Mouse (Mus musculus) heart, adult 18-20 months (tissue): Measurements from ENCODE around the gene Pfkfb4. TPM values are rescaled to one million over a fixed set of nuclear protein-coding genes. Genes with fewer than 3 reads are reported as not detected.

Experiments
- DNase-seq, 2 experiments: peaks; one replicate each; pipeline ENCODE4 v3.0.0; 2021 to 2022; ENCODE audit warnings: mixed read lengths in 1 of 2
- total RNA-seq, 2 experiments: library from RNA; stranded (reverse); gene quantifications; 2 replicates each; pipeline ENCODE4 v1.2.3; 2021

Pfkfb4 gene
- total RNA-seq, 2 experiments from 2014 or later, result 1.3 to 1.6 TPM

DNA sequence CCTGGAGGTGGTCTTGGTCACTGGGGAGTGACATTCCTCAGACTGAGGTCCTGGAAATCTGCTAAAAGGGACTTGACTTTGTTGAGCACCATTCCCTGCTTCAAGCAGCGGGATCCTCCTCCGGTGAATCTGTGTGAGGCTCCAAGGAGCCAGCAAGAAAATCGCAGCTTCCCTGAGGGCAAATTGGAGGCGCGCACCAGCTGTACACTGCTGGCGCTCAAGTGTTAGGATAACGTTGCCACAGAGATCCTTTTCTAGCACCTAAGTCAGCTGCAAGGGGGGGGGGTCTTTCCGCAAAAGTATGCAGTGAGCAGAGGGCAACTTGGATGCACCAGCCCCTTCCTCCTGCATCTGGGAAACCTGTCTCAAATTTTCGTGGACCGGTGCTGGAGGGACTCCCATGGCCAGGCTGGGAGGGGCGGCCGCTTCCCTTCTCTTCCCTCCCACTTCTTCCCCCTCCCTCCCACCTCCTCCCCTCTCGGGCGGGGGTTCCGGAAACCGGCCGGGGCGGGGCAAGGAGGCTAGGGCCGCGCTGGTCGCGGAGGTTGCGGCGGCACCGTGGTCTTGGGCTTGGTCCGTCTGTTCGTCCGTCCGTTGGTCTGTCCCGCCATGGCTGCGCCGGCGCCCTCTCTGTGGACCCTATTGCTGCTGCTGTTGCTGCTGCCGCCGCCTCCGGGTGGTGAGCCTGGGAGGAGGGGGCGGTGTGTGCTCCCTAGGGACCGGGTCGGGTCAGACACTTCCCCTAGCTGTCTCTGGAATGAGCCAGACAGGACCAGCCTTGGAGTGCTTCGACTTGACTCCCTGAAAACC is 46.7 kb downstream of the Pfkfb4 start, which contains the start of gene Shisa5:
Gene Shisa5, plus strand, starts transcription at position 480 of the 810 bp plus-strand sequence.
- peak; percentile 92 for DNase-seq

- DNase-seq, result peak; percentile 82 to 89
Measured at GRCm38 (mm10) chr9:109038901-109039364, 47.4 kb downstream of the Pfkfb4 start.

DNA sequence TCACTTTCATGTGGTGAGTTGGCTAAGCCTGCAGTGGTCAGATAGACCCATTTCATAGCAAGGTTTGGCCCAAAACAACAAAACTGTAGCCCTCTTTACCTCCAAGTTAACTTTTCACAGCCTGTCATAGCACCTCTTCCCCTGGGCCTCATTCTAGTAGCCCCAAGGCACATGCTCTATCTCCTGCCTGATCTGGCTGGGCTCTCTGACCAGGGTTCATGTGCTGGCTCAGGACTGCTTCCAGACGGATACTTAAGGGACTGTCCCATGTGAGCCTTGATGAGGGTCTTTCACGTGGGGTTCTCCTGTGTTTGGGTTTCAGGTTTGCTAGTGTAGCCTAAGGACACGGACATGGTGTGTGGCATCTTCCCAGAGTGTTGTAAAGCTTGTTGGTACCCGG is 48.1 kb downstream of the Pfkfb4 start:
- DNase-seq, result no peak

- DNase-seq, result no peak
Measured at GRCm38 (mm10) chr9:109040216-109040615, 48.6 kb downstream of the Pfkfb4 start.

- DNase-seq, result no peak
Measured at GRCm38 (mm10) chr9:109040906-109041305, 49.3 kb downstream of the Pfkfb4 start.

DNA sequence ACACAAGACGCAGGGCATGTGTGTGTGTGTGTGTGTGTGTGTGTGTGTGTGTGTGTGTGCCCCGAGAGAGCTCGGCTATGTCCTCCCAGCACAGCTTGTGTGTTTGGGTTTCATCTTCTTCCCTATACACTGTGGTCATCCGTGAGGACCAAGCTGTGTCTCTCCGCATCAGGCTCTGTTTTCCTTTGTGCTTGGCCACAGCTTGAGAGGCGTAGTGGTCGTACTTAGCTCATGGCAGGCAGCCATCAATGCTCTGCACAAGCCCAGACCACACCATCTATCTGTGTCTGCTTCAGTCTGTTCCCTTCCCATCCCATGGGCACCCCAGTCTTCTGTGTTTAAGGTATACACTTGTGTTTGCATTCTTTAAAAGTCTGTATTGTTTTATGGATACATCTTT is 49.8 kb downstream of the Pfkfb4 start:
- no peak for DNase-seq

GRCm38 (mm10) chr9:109046306-109046705 is 54.7 kb downstream of the Pfkfb4 start:
- DNase-seq, result peak; percentile 72 to 77

GRCm38 (mm10) chr9:109049316-109049715 is 57.7 kb downstream of the Pfkfb4 start:
- DNase-seq, result no peak

GRCm38 (mm10) chr9:109049996-109050673 is 58.6 kb downstream of the Pfkfb4 start:
- DNase-seq, result no peak

- no peak for DNase-seq
Measured at GRCm38 (mm10) chr9:109050674-109050997, 59.1 kb downstream of the Pfkfb4 start.

DNA sequence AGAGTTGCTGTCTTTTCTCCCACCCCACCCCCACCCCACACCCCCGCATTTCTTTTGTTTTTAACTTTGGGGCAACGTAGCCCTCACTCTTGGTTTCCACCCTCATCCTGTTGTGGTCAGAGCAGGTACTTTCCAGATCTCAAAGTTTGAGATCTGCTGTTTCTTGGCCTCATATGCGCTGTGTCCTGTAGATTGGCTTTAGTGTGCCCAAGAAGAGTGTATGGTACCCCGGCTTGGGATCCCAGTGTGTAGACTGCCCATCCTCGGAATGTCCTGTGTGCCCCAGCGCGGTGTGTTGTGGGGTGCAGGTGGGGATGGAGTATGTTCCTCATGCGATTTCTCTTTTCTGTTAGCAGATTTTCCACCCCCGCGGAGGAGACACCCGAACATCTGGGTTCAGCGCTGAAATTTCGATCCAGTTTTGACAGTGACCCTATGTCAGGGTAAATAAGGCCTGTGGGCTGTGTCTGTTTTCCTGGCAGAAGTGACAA is 59.5 kb downstream of the Pfkfb4 start:
- DNase-seq, result no peak

- DNase-seq, result no peak
Measured at GRCm38 (mm10) chr9:109051651-109052489, 60.3 kb downstream of the Pfkfb4 start.

- DNase-seq, result no peak
Measured at GRCm38 (mm10) chr9:109052490-109053260, 61.1 kb downstream of the Pfkfb4 start.

GRCm38 (mm10) chr9:109053366-109053765 is 61.8 kb downstream of the Pfkfb4 start:
- DNase-seq, result no peak

DNA sequence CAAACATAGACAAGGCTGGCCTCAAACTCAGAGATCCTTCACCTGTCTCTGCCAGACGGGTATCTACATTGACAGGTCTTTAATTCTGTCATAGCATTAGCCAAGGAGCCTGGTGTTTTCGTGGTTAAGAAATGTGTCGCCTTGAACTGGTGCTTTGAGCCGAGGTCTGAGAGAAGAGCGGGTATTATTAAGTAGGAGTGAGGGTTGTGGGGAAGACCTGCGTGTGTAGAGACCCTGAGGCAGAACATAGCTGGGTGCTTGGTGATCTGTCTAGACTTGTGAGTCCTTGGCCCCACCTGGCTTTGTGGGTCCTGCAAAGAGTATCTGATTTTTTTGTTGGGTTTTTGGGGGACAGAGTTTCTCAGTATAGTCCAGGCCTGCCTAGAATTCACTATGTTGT is 62.3 kb downstream of the Pfkfb4 start:
- no peak for DNase-seq

- DNase-seq, result peak; percentile 77 to 91
Measured at GRCm38 (mm10) chr9:109054712-109055111, 63.1 kb downstream of the Pfkfb4 start.

GRCm38 (mm10) chr9:109055271-109056030 is 63.9 kb downstream of the Pfkfb4 start:
- DNase-seq, result no peak

- DNase-seq, result no peak
Measured at GRCm38 (mm10) chr9:109056081-109056690, 64.6 kb downstream of the Pfkfb4 start.

DNA sequence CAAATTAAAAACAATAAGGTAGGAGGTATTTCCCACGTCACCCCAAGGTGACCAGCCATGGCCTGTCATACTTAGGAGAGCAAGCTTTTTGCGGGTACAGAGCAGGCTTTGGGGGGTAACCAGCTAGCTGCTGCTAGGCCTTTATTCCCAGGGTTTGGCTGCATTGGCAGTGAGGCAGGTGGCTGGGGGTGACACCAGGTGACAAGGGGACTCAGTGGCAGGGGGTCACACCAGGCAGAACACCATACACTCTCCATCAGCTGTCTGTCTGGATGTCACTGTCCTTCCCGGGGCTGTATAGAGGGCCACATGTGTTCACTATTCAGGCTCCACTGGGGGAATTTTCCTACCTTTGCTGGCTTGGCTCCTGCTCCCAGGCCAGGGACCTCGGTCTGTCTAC is 65.3 kb downstream of the Pfkfb4 start:
- no peak for DNase-seq

- DNase-seq, result peak in 1 of 2 experiments; percentile 60
Measured at GRCm38 (mm10) chr9:109057543-109057942, 66.0 kb downstream of the Pfkfb4 start.
